Mouse (Mus musculus): ENCODE data around the gene Rnf167. TPM values are rescaled to one million over a fixed set of nuclear protein-coding genes. Genes with fewer than 3 reads are reported as not detected.

Rnf167 gene
- total and polyA plus RNA-seq, 3 experiments, result 50.8 to 65.0 (median 58.7) TPM

DNA sequence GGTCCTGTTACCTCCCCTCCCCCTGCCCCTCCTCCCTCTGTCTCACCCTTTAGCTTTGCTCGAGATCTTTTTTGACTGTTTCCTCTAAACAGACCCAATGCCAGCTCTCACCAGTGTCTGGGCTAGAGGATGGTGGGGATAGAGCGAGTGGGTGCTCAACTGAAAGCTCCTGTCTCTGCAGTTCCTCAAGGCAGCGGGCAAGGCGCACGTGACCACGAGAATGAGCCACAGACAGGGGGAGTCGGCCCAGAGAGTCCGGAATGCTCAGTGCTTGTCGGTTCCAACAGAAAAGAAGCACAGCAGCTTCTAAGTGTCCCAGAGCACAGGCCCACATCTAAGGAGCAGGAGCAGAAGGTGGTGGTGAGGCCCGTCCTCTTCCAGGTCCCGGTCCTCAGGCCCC, 27.5 kb downstream of the Rnf167 start:
- Histone ChIP-seq H3K4me3 (no peak overlapping the region), H3K9ac (ENCODE audit: low read depth, low read length) (no peak overlapping the region), H3K36me3 (ENCODE audit: control insufficient read depth, insufficient read depth, low read length) (no peaks in the 10 kb centered on the region; the same call in 1 of the 2 replicates), H3K27ac (no peak overlapping the region), H3K79me2 (replicated peaks; ENCODE audit: control insufficient read depth, insufficient read depth, low read length) (no peaks in the 10 kb centered on the region), H3K4me1 (ENCODE audit: control insufficient read depth, insufficient read depth, low read length) (no peaks in the 10 kb centered on the region), H3K27me3 (ENCODE audit: control insufficient read depth, insufficient read depth, low read length) (no peaks in the 10 kb centered on the region)
- intact Hi-C loops (cut with DNase I), result no loop called here
- WGBS, result 78% methylated on average over 11 of the region's 11 CpGs
- TF ChIP-seq EP300 (IDR thresholded peaks at IDR 0.05; ENCODE audit: insufficient read depth, low read depth, low read length) (no peak), POLR2A (IDR thresholded peaks at IDR 0.05; ENCODE audit: insufficient read depth, low read depth, low read length) (no peak), CTCF (IDR thresholded peaks at IDR 0.05) (no peak)
- DNase-seq, result no peak

DNA sequence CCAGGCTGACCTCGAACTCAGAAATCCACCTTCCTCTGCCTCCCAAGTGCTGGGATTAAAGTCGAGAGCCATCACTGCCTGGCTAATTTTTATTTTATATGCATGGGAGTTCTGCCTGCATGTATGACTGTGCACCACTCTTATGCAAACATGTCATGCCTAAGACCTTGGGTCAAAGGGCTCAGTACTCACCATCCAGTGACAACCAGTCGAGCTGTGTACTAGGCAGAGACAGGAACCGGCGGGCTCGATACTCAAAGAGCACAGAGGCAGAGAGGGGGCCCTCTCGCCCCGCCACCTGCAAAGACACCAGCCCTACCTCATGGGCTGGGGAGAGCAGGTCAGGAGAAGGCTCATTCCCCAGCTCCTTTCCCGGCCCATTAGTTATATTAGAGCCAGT, 31.1 kb downstream of the Rnf167 start:
- TF ChIP-seq CTCF (IDR thresholded peaks at IDR 0.05) (no peak), POLR2A (IDR thresholded peaks at IDR 0.05; ENCODE audit: insufficient read depth, low read depth, low read length) (no peak), EP300 (IDR thresholded peaks at IDR 0.05; ENCODE audit: insufficient read depth, low read depth, low read length) (no peak)
- Histone ChIP-seq H3K27ac (no peak overlapping the region), H3K79me2 (replicated peaks; ENCODE audit: control insufficient read depth, insufficient read depth, low read length) (no peaks in the 10 kb centered on the region), H3K27me3 (ENCODE audit: control insufficient read depth, insufficient read depth, low read length) (no peaks in the 10 kb centered on the region), H3K9ac (ENCODE audit: low read depth, low read length) (no peak overlapping the region), H3K36me3 (ENCODE audit: control insufficient read depth, insufficient read depth, low read length) (no peaks in the 10 kb centered on the region; the same call in 1 of the 2 replicates), H3K4me3 (no peak overlapping the region), H3K4me1 (ENCODE audit: control insufficient read depth, insufficient read depth, low read length) (peaks cover 1% of the 10 kb centered on the region)
- no peak for DNase-seq
- intact Hi-C loops (cut with DNase I), result no loop called here
- WGBS, result 88% methylated on average over 9 of the region's 9 CpGs

DNA sequence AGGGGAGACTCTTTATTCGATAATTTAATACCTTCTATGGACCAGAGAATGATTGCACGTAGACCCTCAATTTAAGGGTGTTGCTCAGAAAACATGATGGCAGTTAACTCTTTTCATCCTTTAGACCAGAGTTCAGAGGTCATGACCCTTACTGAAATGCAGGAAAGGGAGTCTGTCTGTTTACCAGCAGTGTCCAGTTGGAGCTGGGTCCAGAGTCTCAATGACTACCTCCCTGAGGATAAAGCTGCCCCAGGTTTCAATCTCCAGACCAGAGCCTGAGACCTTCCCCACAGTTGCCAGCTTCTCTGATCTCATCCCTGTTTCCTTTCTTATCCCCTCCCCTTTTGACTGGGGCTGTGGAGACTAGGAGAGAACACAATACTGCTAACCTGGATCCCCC, 31.5 kb downstream of the Rnf167 start:
- Histone ChIP-seq H3K4me1 (ENCODE audit: control insufficient read depth, insufficient read depth, low read length) (peaks cover 1% of the 10 kb centered on the region), H3K27ac (no peak overlapping the region), H3K9ac (ENCODE audit: low read depth, low read length) (no peak overlapping the region), H3K79me2 (replicated peaks; ENCODE audit: control insufficient read depth, insufficient read depth, low read length) (no peaks in the 10 kb centered on the region), H3K27me3 (ENCODE audit: control insufficient read depth, insufficient read depth, low read length) (no peaks in the 10 kb centered on the region), H3K36me3 (ENCODE audit: control insufficient read depth, insufficient read depth, low read length) (no peaks in the 10 kb centered on the region; the same call in 1 of the 2 replicates), H3K4me3 (no peak overlapping the region)
- WGBS, result 93% methylated on average over 2 of the region's 2 CpGs
- TF ChIP-seq CTCF (IDR thresholded peaks at IDR 0.05) (no peak), EP300 (IDR thresholded peaks at IDR 0.05; ENCODE audit: insufficient read depth, low read depth, low read length) (no peak), POLR2A (IDR thresholded peaks at IDR 0.05; ENCODE audit: insufficient read depth, low read depth, low read length) (no peak)
- DNase-seq, result no peak
- intact Hi-C loops (cut with DNase I), result no loop called here

DNA sequence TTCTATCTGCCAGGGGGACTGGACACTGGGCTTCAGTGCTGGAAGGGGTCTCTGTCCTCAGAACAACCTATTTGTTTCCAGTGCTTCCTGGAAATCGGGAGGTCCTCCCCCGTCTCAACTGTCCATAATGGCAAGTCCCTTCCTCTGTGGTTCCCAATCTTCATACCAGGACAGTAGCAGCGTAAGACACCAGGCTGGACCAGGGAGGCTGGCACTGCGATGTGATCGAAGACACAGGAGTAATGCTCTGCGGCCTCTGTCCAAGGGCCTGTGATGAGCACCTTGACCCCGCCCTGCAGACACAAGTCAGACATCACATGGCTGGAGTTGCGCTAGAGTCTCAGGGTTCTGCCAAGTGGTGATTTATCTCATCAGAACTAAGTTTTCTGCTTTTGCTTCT, 32.3 kb downstream of the Rnf167 start:
- no peak overlapping the region for H3K27ac ChIP-seq
- H3K27me3 ChIP-seq (ENCODE audit: control insufficient read depth, insufficient read depth, low read length), result no peaks in the 10 kb centered on the region
- intact Hi-C loops (cut with DNase I), result no loop called here
- 91% methylated on average over 8 of the region's 8 CpGs for WGBS
- no peak for DNase-seq
- no peak overlapping the region for H3K9ac ChIP-seq (ENCODE audit: low read depth, low read length)
- no peak overlapping the region for H3K4me3 ChIP-seq
- H3K4me1 ChIP-seq (ENCODE audit: control insufficient read depth, insufficient read depth, low read length), result peaks cover 1% of the 10 kb centered on the region
- no peaks in the 10 kb centered on the region for H3K36me3 ChIP-seq (ENCODE audit: control insufficient read depth, insufficient read depth, low read length)
- H3K79me2 ChIP-seq (replicated peaks; ENCODE audit: control insufficient read depth, insufficient read depth, low read length), result no peaks in the 10 kb centered on the region
- no peak for TF ChIP-seq POLR2A (IDR thresholded peaks at IDR 0.05; ENCODE audit: insufficient read depth, low read depth, low read length)
- TF ChIP-seq CTCF (IDR thresholded peaks at IDR 0.05), result no peak
- TF ChIP-seq EP300 (IDR thresholded peaks at IDR 0.05; ENCODE audit: insufficient read depth, low read depth, low read length), result no peak

DNA sequence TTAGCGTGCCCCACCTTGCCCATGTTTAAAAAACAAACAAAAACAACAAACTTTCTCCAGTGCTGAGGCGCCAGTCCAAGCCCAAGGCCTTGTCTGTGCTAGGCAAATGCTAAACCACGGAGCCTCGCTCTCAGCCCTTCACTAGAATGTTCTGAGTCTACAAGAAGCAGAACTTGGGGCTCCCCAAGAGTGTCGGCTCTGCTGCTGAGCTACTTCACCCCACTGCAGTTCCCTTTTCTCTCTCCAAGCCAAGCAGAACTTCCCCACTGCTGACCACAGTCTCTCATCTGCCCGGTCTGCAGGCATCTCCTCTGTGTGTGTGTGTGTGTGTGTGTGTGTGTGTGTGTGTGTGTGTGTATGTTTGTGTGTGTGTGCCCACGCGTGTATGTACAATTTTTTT, 32.9 kb downstream of the Rnf167 start:
- peaks cover 1% of the 10 kb centered on the region for H3K4me1 ChIP-seq (ENCODE audit: control insufficient read depth, insufficient read depth, low read length)
- H3K27ac ChIP-seq, result no peak overlapping the region
- no peaks in the 10 kb centered on the region for H3K36me3 ChIP-seq (ENCODE audit: control insufficient read depth, insufficient read depth, low read length)
- no peaks in the 10 kb centered on the region for H3K27me3 ChIP-seq (ENCODE audit: control insufficient read depth, insufficient read depth, low read length)
- DNase-seq, result peak in 1 of 2 experiments; percentile 55
- TF ChIP-seq POLR2A (IDR thresholded peaks at IDR 0.05; ENCODE audit: insufficient read depth, low read depth, low read length) (no peak), CTCF (IDR thresholded peaks at IDR 0.05) (no peak), EP300 (IDR thresholded peaks at IDR 0.05; ENCODE audit: insufficient read depth, low read depth, low read length) (no peak)
- no peaks in the 10 kb centered on the region for H3K79me2 ChIP-seq (replicated peaks; ENCODE audit: control insufficient read depth, insufficient read depth, low read length)
- no peak overlapping the region for H3K4me3 ChIP-seq
- intact Hi-C loops (cut with DNase I), result no loop called here
- WGBS, result 85% methylated on average over 8 of the region's 8 CpGs
- H3K9ac ChIP-seq (ENCODE audit: low read depth, low read length), result no peak overlapping the region

GRCm38 (mm10) chr11:70681170-70681569, 34.1 kb downstream of the Rnf167 start:
- Histone ChIP-seq H3K4me3 (no peak overlapping the region), H3K27ac (no peak overlapping the region), H3K36me3 (ENCODE audit: control insufficient read depth, insufficient read depth, low read length) (no peaks in the 10 kb centered on the region), H3K4me1 (ENCODE audit: control insufficient read depth, insufficient read depth, low read length) (peaks cover 1% of the 10 kb centered on the region), H3K79me2 (replicated peaks; ENCODE audit: control insufficient read depth, insufficient read depth, low read length) (no peaks in the 10 kb centered on the region), H3K9ac (ENCODE audit: low read depth, low read length) (no peak overlapping the region), H3K27me3 (ENCODE audit: control insufficient read depth, insufficient read depth, low read length) (no peaks in the 10 kb centered on the region)
- WGBS, result 79% methylated on average over 12 of the region's 12 CpGs
- intact Hi-C loops (cut with DNase I), result no loop called here
- no peak for DNase-seq
- TF ChIP-seq POLR2A (IDR thresholded peaks at IDR 0.05; ENCODE audit: insufficient read depth, low read depth, low read length), result no peak
- no peak for TF ChIP-seq EP300 (IDR thresholded peaks at IDR 0.05; ENCODE audit: insufficient read depth, low read depth, low read length)
- no peak for TF ChIP-seq CTCF (IDR thresholded peaks at IDR 0.05)
